Mouse (Mus musculus) heart, embryonic 12.5 days (tissue): Measurements from ENCODE around the gene Junb. TPM values are rescaled to one million over a fixed set of nuclear protein-coding genes. Genes with fewer than 3 reads are reported as not detected.

Source experiments
- ATAC-seq: fragments of 200-750 bp; cut with Nextera tagmentation; 2 replicates; pipeline ENCODE4 v1.8.0; 2017; ENCODE audit warnings: moderate TSS enrichment, moderate library complexity; ENCODE audit not compliant: insufficient number of reproducible peaks, low FRiP score
- H3K27ac ChIP-seq: fragments of 300-500 bp; sonication (generic); 2 replicates; pipeline ENCODE4 v1.5.1; 2016; ENCODE audit warnings: mild to moderate bottlenecking, moderate library complexity; ENCODE audit not compliant: poor library complexity, severe bottlenecking
- H3K27me3 ChIP-seq: fragments of 300-500 bp; sonication (generic); replicated peaks from 2 replicates; pipeline ENCODE4 v1.6.1; 2016; ENCODE audit warnings: mild to moderate bottlenecking, moderate library complexity
- H3K36me3 ChIP-seq: fragments of 300-500 bp; sonication (generic); 2 replicates; pipeline ENCODE4 v1.6.1; 2016; ENCODE audit warnings: mild to moderate bottlenecking, moderate library complexity
- H3K4me1 ChIP-seq: fragments of 300-500 bp; sonication (generic); replicated peaks from 2 replicates; pipeline ENCODE4 v1.6.1; 2016; ENCODE audit warnings: mild to moderate bottlenecking
- H3K4me2 ChIP-seq: fragments of 300-500 bp; sonication (generic); 2 replicates; pipeline ENCODE4 v1.6.1; 2016; ENCODE audit warnings: mild to moderate bottlenecking, moderate library complexity
- H3K4me3 ChIP-seq: fragments of 300-500 bp; sonication (generic); 2 replicates; pipeline ENCODE4 v1.5.1; 2016; ENCODE audit warnings: mild to moderate bottlenecking
- H3K9ac ChIP-seq: fragments of 300-500 bp; sonication (generic); 2 replicates; pipeline ENCODE4 v1.6.1; 2016; ENCODE audit warnings: mild to moderate bottlenecking, moderate library complexity
- H3K9me3 ChIP-seq: fragments of 300-500 bp; sonication (generic); replicated peaks from 2 replicates; pipeline ENCODE4 v1.6.1; 2016; ENCODE audit warnings: mild to moderate bottlenecking, moderate library complexity
- WGBS: fragments of 180-500 bp; shearing (Covaris S2); methylation state at CpG from one replicate; pipeline ENCODE4 v1.1.7; 2016; 5-methylcytosine and 5-hydroxymethylcytosine counted together
- polyA plus RNA-seq: library from polyadenylated mRNA; unstranded; fragments of >200 nt; fragmentation: Nextera tagmentation; extraction: Ambion mirVana; gene quantifications from 2 replicates; pipeline ENCODE4 v1.2.1, GENCODE M21; 2016

Junb gene
- polyA plus RNA-seq, 1 experiment from 2014 or later = 13.2 TPM

GRCm38 (mm10) chr8:85013230-85013840 is 34.8 kb upstream of the Junb start:
- Histone ChIP-seq H3K4me3 (peak overlapping the region; percentile 34), H3K4me1 (0 out of 2 replicates have a peak, but pooled peaks cover 4% of the 10 kb centered on the region), H3K4me2 (peak overlapping the region; percentile 66), H3K36me3 (peaks cover 9% of the 10 kb centered on the region), H3K9me3 (no peaks in the 10 kb centered on the region), H3K9ac (peak overlapping the region; percentile 60), H3K27me3 (peaks cover 65% of the 10 kb centered on the region), H3K27ac (no peak overlapping the region)
- 4% methylated on average over 25 of the region's 26 CpGs for WGBS
- no peak for ATAC-seq

- Histone ChIP-seq H3K4me3 (no peak overlapping the region), H3K27ac (no peak overlapping the region), H3K9ac (no peak overlapping the region), H3K36me3 (no peaks in the 10 kb centered on the region), H3K9me3 (no peaks in the 10 kb centered on the region), H3K27me3 (peaks cover 84% of the 10 kb centered on the region), H3K4me2 (no peak overlapping the region), H3K4me1 (peaks cover 4% of the 10 kb centered on the region; the same call in 1 of the 2 replicates)
- no peak for ATAC-seq
- WGBS = 14% methylated on average over 28 of the region's 28 CpGs
These were observed 32.7 kb upstream of the Junb start for GRCm38 (mm10) chr8:85011242-85011641.

GRCm38 (mm10) chr8:85007686-85008085 is 29.2 kb upstream of the Junb start:
- ATAC-seq = no peak
- H3K9ac ChIP-seq = no peak overlapping the region
- WGBS = 13% methylated on average over 25 of the region's 25 CpGs
- H3K4me1 ChIP-seq = no peaks in the 10 kb centered on the region; the same call in 1 of the 2 replicates
- H3K36me3 ChIP-seq = no peaks in the 10 kb centered on the region
- no peak overlapping the region for H3K4me3 ChIP-seq
- H3K27ac ChIP-seq = no peak overlapping the region
- no peaks in the 10 kb centered on the region for H3K9me3 ChIP-seq
- 0 out of 2 replicates have a peak overlapping the region, but pooled peaks have one; percentile 7 for H3K4me2 ChIP-seq
- H3K27me3 ChIP-seq = peaks cover 72% of the 10 kb centered on the region

- Histone ChIP-seq H3K27me3 (peaks cover 44% of the 10 kb centered on the region), H3K9me3 (no peaks in the 10 kb centered on the region), H3K27ac (no peak overlapping the region), H3K9ac (peak overlapping the region; percentile 54; the same call in 1 of the 2 replicates), H3K36me3 (0 out of 2 replicates have a peak, but pooled peaks cover 3% of the 10 kb centered on the region), H3K4me1 (peaks cover 6% of the 10 kb centered on the region; the same call in 1 of the 2 replicates), H3K4me3 (no peak overlapping the region), H3K4me2 (peak overlapping the region; percentile 52)
- WGBS = 6% methylated on average over 19 of the region's 19 CpGs
- ATAC-seq = peak; percentile 56; the same call in 1 of the 2 replicates
These were observed 19.3 kb upstream of the Junb start for GRCm38 (mm10) chr8:84997649-84998295.

- Histone ChIP-seq H3K4me2 (no peak overlapping the region), H3K27ac (no peak overlapping the region), H3K9ac (no peak overlapping the region), H3K4me3 (no peak overlapping the region), H3K4me1 (peaks cover 6% of the 10 kb centered on the region; the same call in 1 of the 2 replicates), H3K9me3 (no peaks in the 10 kb centered on the region), H3K27me3 (peaks cover 39% of the 10 kb centered on the region), H3K36me3 (0 out of 2 replicates have a peak, but pooled peaks cover 3% of the 10 kb centered on the region)
- WGBS = 78% methylated on average over 5 of the region's 5 CpGs
- no peak for ATAC-seq
These were observed 18.5 kb upstream of the Junb start for GRCm38 (mm10) chr8:84996978-84997377.

- peak overlapping the region; percentile 16; the same call in 1 of the 2 replicates for H3K4me2 ChIP-seq
- 33% methylated on average over 25 of the region's 25 CpGs for WGBS
- H3K27me3 ChIP-seq = peaks cover 39% of the 10 kb centered on the region
- H3K4me3 ChIP-seq = no peak overlapping the region
- no peaks in the 10 kb centered on the region for H3K9me3 ChIP-seq
- H3K9ac ChIP-seq = no peak overlapping the region; the same call in 1 of the 2 replicates
- no peak for ATAC-seq
- H3K36me3 ChIP-seq = no peaks in the 10 kb centered on the region
- peaks cover 12% of the 10 kb centered on the region for H3K4me1 ChIP-seq
- no peak overlapping the region for H3K27ac ChIP-seq
These were observed 17.2 kb upstream of the Junb start for GRCm38 (mm10) chr8:84995680-84996079.

- H3K4me1 ChIP-seq = peaks cover 15% of the 10 kb centered on the region
- no peaks in the 10 kb centered on the region for H3K9me3 ChIP-seq
- ATAC-seq = no peak
- peaks cover 39% of the 10 kb centered on the region for H3K27me3 ChIP-seq
- H3K4me2 ChIP-seq = no peak overlapping the region
- 86% methylated on average over 9 of the region's 9 CpGs for WGBS
- H3K27ac ChIP-seq = no peak overlapping the region
- H3K4me3 ChIP-seq = no peak overlapping the region
- no peak overlapping the region for H3K9ac ChIP-seq
- H3K36me3 ChIP-seq = no peaks in the 10 kb centered on the region
These were observed 15.9 kb upstream of the Junb start for GRCm38 (mm10) chr8:84994375-84994774.

- WGBS = 2% methylated on average over 15 of the region's 15 CpGs
- H3K36me3 ChIP-seq = no peaks in the 10 kb centered on the region
- peak overlapping the region; percentile 67 for H3K4me3 ChIP-seq
- H3K27me3 ChIP-seq = peaks cover 32% of the 10 kb centered on the region
- 0 out of 2 replicates have a peak overlapping the region, but pooled peaks have one; percentile 29 for H3K27ac ChIP-seq
- no peaks in the 10 kb centered on the region; the same call in 1 of the 2 replicates for H3K9me3 ChIP-seq
- peak overlapping the region; percentile 98 for H3K4me2 ChIP-seq
- peaks cover 19% of the 10 kb centered on the region for H3K4me1 ChIP-seq
- peak overlapping the region; percentile 83 for H3K9ac ChIP-seq
- ATAC-seq = peak; percentile 72
These were observed 12.3 kb upstream of the Junb start for GRCm38 (mm10) chr8:84990836-84991235.

- H3K4me3 ChIP-seq = peak within 1 kb of the TSS; percentile 67
- peak within 1 kb of the TSS; percentile 98 for H3K4me2 ChIP-seq
- 0 out of 2 replicates have a peak within 1 kb of the TSS, but pooled peaks have one; percentile 30 for H3K27ac ChIP-seq
- no peaks in the 10 kb centered on the region; the same call in 1 of the 2 replicates for H3K9me3 ChIP-seq
- H3K36me3 ChIP-seq = no peaks in the 10 kb centered on the region
- peaks cover 19% of the 10 kb centered on the region for H3K4me1 ChIP-seq
- H3K27me3 ChIP-seq = peaks cover 27% of the 10 kb centered on the region
- WGBS = under 1% methylated on average over 28 of the region's 28 CpGs
- ATAC-seq = peak; percentile 92
- peak within 1 kb of the TSS; percentile 83 for H3K9ac ChIP-seq
These were observed 11.8 kb upstream of the Junb start, which contains the start of gene Hook2 for GRCm38 (mm10) chr8:84990349-84990748. Gene Hook2, plus strand, starts transcription at chr8:84990603.

GRCm38 (mm10) chr8:84989810-84990209 is 11.3 kb upstream of the Junb start:
- peak overlapping the region; percentile 71 for H3K9ac ChIP-seq
- under 1% methylated on average over 15 of the region's 15 CpGs for WGBS
- no peaks in the 10 kb centered on the region; the same call in 1 of the 2 replicates for H3K9me3 ChIP-seq
- no peaks in the 10 kb centered on the region for H3K36me3 ChIP-seq
- peaks cover 25% of the 10 kb centered on the region for H3K4me1 ChIP-seq
- peaks cover 22% of the 10 kb centered on the region for H3K27me3 ChIP-seq
- peak; percentile 62 for ATAC-seq
- 0 out of 2 replicates have a peak overlapping the region, but pooled peaks have one; percentile 30 for H3K27ac ChIP-seq
- H3K4me3 ChIP-seq = peak overlapping the region; percentile 67
- peak overlapping the region; percentile 98 for H3K4me2 ChIP-seq

GRCm38 (mm10) chr8:84989311-84989731 is 10.8 kb upstream of the Junb start:
- no peaks in the 10 kb centered on the region; the same call in 1 of the 2 replicates for H3K9me3 ChIP-seq
- peaks cover 30% of the 10 kb centered on the region for H3K4me1 ChIP-seq
- H3K4me3 ChIP-seq = peak overlapping the region; percentile 16; the same call in 1 of the 2 replicates
- H3K9ac ChIP-seq = 0 out of 2 replicates have a peak overlapping the region, but pooled peaks have one; percentile 32
- 16% methylated on average over 15 of the region's 15 CpGs for WGBS
- H3K36me3 ChIP-seq = no peaks in the 10 kb centered on the region
- peak overlapping the region; percentile 98 for H3K4me2 ChIP-seq
- ATAC-seq = no peak
- H3K27me3 ChIP-seq = peaks cover 17% of the 10 kb centered on the region
- no peak overlapping the region for H3K27ac ChIP-seq
